Mouse (Mus musculus) skeletal muscle tissue, adult 2 months (tissue): ENCODE measurements around the gene Hpcal1.
A peak's percentile ranks its signal among the peaks of the same experiment; 100 is the strongest.

ENCODE experiments used
- DNase-seq: peaks from one replicate; pipeline ENCODE4 v3.0.0-alpha.2; 2012; ENCODE audit warnings: low read depth, low spot score

The Hpcal1 gene

GRCm38 (mm10) chr12:17686116-17686515 is 4.5 kb upstream of the Hpcal1 start:
- DNase-seq, result no peak

GRCm38 (mm10) chr12:17688913-17689312 is 1.7 kb upstream of the Hpcal1 start:
- no peak for DNase-seq

GRCm38 (mm10) chr12:17689931-17690563 is 609 bp upstream of the Hpcal1 start:
- DNase-seq, result peak; percentile 80

GRCm38 (mm10) chr12:17691320-17691876 is 742 bp downstream of the Hpcal1 start:
- DNase-seq, result no peak

GRCm38 (mm10) chr12:17691891-17692321 is 1.2 kb downstream of the Hpcal1 start:
- no peak for DNase-seq

GRCm38 (mm10) chr12:17692356-17692755 is 1.7 kb downstream of the Hpcal1 start:
- DNase-seq, result no peak

- DNase-seq, result no peak
Measured at GRCm38 (mm10) chr12:17692953-17693352, 2.3 kb downstream of the Hpcal1 start.

- DNase-seq, result no peak
Measured at GRCm38 (mm10) chr12:17694589-17695115, 4.0 kb downstream of the Hpcal1 start.

GRCm38 (mm10) chr12:17696395-17696794 is 5.7 kb downstream of the Hpcal1 start:
- DNase-seq, result no peak

GRCm38 (mm10) chr12:17698934-17699333 is 8.3 kb downstream of the Hpcal1 start:
- no peak for DNase-seq

- DNase-seq, result no peak
Measured at GRCm38 (mm10) chr12:17699480-17699879, 8.8 kb downstream of the Hpcal1 start.

GRCm38 (mm10) chr12:17701131-17701720 is 10.6 kb downstream of the Hpcal1 start:
- DNase-seq, result no peak

GRCm38 (mm10) chr12:17701795-17702194 is 11.1 kb downstream of the Hpcal1 start:
- DNase-seq, result no peak

- DNase-seq, result no peak
Measured at GRCm38 (mm10) chr12:17702257-17702943, 11.7 kb downstream of the Hpcal1 start.

- no peak for DNase-seq
Measured at GRCm38 (mm10) chr12:17702944-17703335, 12.3 kb downstream of the Hpcal1 start.

GRCm38 (mm10) chr12:17703866-17704265 is 13.2 kb downstream of the Hpcal1 start:
- DNase-seq, result no peak

GRCm38 (mm10) chr12:17707472-17707871 is 16.8 kb downstream of the Hpcal1 start:
- no peak for DNase-seq

GRCm38 (mm10) chr12:17709451-17709850 is 18.8 kb downstream of the Hpcal1 start:
- no peak for DNase-seq

- DNase-seq, result no peak
Measured at GRCm38 (mm10) chr12:17709926-17710746, 19.5 kb downstream of the Hpcal1 start.

- DNase-seq, result no peak
Measured at GRCm38 (mm10) chr12:17710747-17711092, 20.1 kb downstream of the Hpcal1 start.

- no peak for DNase-seq
Measured at GRCm38 (mm10) chr12:17711731-17712388, 21.2 kb downstream of the Hpcal1 start.
